Mouse (Mus musculus) liver, adult 2 months (tissue): ENCODE measurements at regions not wholly inside any gene's neighbourhood (a gene's known extent, or its start where the extent isn't known, plus 50 kb on each side); places are given as distances from the start of the nearest gene placed in this dataset.

Source experiments
- CTCF ChIP-seq: fragments of 200-500 bp; IDR thresholded peaks from 2 replicates; pipeline ENCODE4 v1.5.1; 2011; ENCODE audit warnings: low read depth, low read length, control low read depth
- POLR2A ChIP-seq: fragments of 200-500 bp; IDR thresholded peaks from 2 replicates; pipeline ENCODE4 v1.6.1; 2011; ENCODE audit warnings: low read length, control low read depth; ENCODE audit not compliant: insufficient read depth; ENCODE audit errors: extremely low read depth

DNA sequence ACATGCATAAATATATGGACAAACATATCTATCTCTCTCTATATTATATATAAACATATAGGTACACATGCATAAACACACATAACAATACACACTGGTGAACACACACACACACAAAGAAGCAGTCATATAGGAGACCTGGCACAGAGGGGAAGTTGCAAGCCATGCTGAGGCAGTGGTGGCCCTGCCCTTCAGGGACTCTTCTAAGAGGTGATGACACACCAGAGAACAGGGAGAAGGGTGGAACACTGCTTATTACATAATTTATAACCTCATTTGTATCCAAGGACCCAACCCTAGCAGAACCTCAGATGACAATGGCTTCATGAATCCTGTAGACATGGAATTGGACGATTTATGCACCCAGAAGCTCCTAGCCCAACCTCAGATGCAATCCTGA is 199.9 kb downstream of the Tgfb2 start:
- TF ChIP-seq POLR2A (no peak), CTCF (no peak)
